Mouse (Mus musculus) lung, adult 2 months (tissue): ENCODE data around the gene Rab17.

Experiments used
- CTCF ChIP-seq: fragments of 200-500 bp; IDR thresholded peaks from 2 replicates; pipeline ENCODE4 v1.5.1; 2011; ENCODE audit warnings: mild to moderate bottlenecking, low read length, control low read depth; ENCODE audit not compliant: insufficient read depth
- POLR2A ChIP-seq: fragments of 200-500 bp; IDR thresholded peaks from 2 replicates; pipeline ENCODE4 v1.6.1; 2011; ENCODE audit warnings: low read depth, mild to moderate bottlenecking, control low read depth, low read length, borderline replicate concordance; ENCODE audit errors: extremely low read depth

GRCm38 (mm10) chr1:90952808-90953207 is 16.7 kb downstream of the Rab17 start, which contains the start of gene Prlh:
- TF ChIP-seq CTCF (no peak), POLR2A (no peak)
